Mouse (Mus musculus) testis, adult 10 weeks (tissue): ENCODE results near the gene Arhgef17. TPM values are rescaled to one million over a fixed set of nuclear protein-coding genes. Genes with fewer than 3 reads are reported as not detected.

Experiments
- polyA plus RNA-seq: library from polyadenylated mRNA; stranded (reverse); fragments of 350-450 nt; fragmentation: Illumina TruSeq; extraction: RNeasy Lipid Tissue Mini Kit (QIAGEN cat#74804); gene quantifications from one replicate; pipeline ENCODE4 v1.2.3, GENCODE M21; 2014; ENCODE audit warnings: low read depth, low replicate concordance

Arhgef17 gene
- 0.15 TPM for polyA plus RNA-seq

GRCm38 (mm10) chr7:100931926-100932480, at the start of gene Arhgef17:
Gene Arhgef17, minus strand, starts transcription at chr7:100932107.

DNA sequence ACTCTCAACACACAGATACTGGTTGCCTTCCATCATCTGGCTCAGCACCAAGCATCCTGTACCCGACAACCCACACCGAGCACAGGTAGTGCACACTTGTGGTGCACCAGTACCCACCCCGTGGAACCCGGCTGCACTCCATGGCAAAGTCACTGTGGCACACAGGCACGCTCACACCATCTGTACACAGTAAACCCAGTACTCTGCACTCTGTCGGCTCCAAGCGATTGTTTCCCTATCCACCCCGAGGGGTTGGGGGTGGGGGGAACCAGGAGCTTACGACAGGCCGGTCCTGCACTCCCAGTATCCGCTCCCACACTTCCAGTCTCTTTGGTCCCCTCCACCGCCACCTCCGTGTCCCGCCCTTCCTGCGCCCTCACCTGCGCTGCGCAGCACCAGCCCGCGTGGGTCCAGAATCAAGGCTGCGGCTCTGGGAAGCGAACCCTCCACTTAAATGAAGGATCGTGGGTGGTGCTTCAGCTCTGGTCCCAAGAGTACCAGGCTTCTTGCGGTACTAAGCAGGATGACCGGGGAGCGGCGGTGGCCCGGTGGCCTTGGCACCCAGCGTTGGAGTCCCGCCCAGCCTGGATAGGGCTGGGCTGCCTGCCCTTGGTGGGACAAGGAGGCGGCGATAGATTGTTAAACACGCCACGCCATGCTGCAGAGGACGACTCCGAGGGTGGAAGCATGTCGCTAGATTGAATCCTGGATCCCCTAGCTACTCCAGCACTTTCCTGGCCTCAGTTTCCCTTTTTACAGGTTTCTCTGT, 42.4 kb upstream of the Arhgef17 start, which contains the start of gene P2ry6:
P2ry6 (minus strand) TSS at position 515 of the 769 bp plus-strand sequence.

DNA sequence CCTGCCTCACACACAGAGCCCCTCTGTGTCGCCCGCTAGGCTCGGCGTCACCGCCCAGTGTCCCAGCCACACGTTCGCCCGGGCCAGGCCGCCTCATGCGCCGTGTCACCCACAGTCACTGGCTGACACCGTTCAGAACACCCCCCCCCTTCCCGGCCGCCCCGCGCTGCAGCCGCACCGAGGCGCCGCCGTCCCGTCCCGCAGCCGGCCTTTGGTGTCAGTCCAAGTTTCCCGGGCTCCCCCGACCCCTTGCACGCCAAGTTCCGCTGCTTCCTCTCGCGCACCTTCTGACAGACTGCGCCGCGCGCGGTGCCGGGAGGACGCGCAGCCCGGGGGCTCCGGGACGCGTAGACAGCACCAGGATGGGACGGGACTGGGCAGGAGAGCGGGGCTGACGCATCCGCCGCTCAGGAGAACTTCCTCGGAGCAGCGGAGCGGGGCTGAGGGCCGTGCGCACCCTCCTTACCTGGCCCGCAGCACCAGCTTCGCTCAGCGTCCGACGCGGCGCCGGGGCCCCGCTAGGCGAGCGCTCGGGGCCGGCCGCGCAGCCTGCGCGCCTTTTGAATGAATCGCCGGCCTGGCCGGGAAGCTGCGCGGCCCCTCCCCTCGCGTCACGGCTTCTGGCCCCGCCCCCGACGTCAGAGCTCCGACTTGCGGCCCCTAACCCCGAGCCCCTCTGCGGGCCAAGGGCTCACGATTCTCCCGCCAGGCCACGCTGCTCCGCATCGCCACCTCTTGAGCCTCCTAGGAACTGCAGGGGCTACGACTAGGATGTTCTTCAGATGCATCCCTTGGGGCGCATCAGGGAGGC, 68.9 kb downstream of the Arhgef17 start, which contains the start of gene Relt:
Relt (minus strand) TSS at position 619 of the 811 bp plus-strand sequence.

Other genes with a start within 250 kb of the Arhgef17 start
- gene Fam168a, start 225.5 kb downstream of the Arhgef17 start, polyA plus RNA-seq: 4.1 TPM
- not detected for gene Relt, start 68.7 kb downstream of the Arhgef17 start, polyA plus RNA-seq
- gene P2ry6, start 42.5 kb upstream of the Arhgef17 start, polyA plus RNA-seq: 0.17 TPM
- 0.35 TPM for gene P2ry2, start 80.8 kb upstream of the Arhgef17 start, polyA plus RNA-seq
- 39.5 TPM for gene Fchsd2, start 160.8 kb upstream of the Arhgef17 start, polyA plus RNA-seq